Mouse (Mus musculus) right cerebral cortex, adult 2 months (tissue): ENCODE measurements around the gene Mall.
A peak's percentile ranks its signal among the peaks of the same experiment; 100 is the strongest.

Experiments used
- DNase-seq, 2 experiments: peaks; one replicate each; pipeline ENCODE4 v3.0.0; 2021 to 2022; ENCODE audit warnings: low spot score in 2 of 2

Mall gene

GRCm38 (mm10) chr2:127730301-127730997, 717 bp upstream of the Mall start:
- no peak for DNase-seq

GRCm38 (mm10) chr2:127728661-127729450, 876 bp downstream of the Mall start:
- no peak for DNase-seq

GRCm38 (mm10) chr2:127728146-127728545, 1.6 kb downstream of the Mall start:
- no peak for DNase-seq

GRCm38 (mm10) chr2:127723193-127723592, 6.5 kb downstream of the Mall start:
- DNase-seq, result no peak

GRCm38 (mm10) chr2:127722176-127722892, 7.4 kb downstream of the Mall start:
- DNase-seq, result peak; percentile 44 to 45

GRCm38 (mm10) chr2:127718839-127719468, 10.8 kb downstream of the Mall start:
- DNase-seq, result no peak

- DNase-seq, result no peak
These were observed 15.0 kb downstream of the Mall start for GRCm38 (mm10) chr2:127714726-127715125.

GRCm38 (mm10) chr2:127708792-127709191, 20.9 kb downstream of the Mall start:
- DNase-seq, result no peak

GRCm38 (mm10) chr2:127708060-127708459, 21.7 kb downstream of the Mall start:
- no peak for DNase-seq

GRCm38 (mm10) chr2:127705267-127705666, 24.5 kb downstream of the Mall start:
- DNase-seq, result no peak

- no peak for DNase-seq
These were observed 40.5 kb downstream of the Mall start for GRCm38 (mm10) chr2:127689239-127689638.

- DNase-seq, result peak; percentile 62 to 64
These were observed 45.9 kb downstream of the Mall start for GRCm38 (mm10) chr2:127683687-127684331.

- DNase-seq, result peak in 1 of 2 experiments; percentile 26
These were observed 61.8 kb downstream of the Mall start for GRCm38 (mm10) chr2:127667843-127668506.

GRCm38 (mm10) chr2:127667015-127667414, 62.7 kb downstream of the Mall start:
- no peak for DNase-seq

- no peak for DNase-seq
These were observed 67.0 kb downstream of the Mall start for GRCm38 (mm10) chr2:127662708-127663107.

- DNase-seq, result peak; percentile 5 to 7
These were observed 73.5 kb downstream of the Mall start, which contains the start of gene Mal for GRCm38 (mm10) chr2:127656086-127656720. Mal (minus strand) TSS chr2:127656695.

GRCm38 (mm10) chr2:127655419-127655818, 74.3 kb downstream of the Mall start:
- no peak for DNase-seq

GRCm38 (mm10) chr2:127654786-127655185, 74.9 kb downstream of the Mall start:
- no peak for DNase-seq
